Mouse (Mus musculus) mouse embryonic stem cell (cell line): ENCODE results near the gene Crtc1.

Experiments
- in situ Hi-C, 2 experiments: fragments of 300-500 bp; cut with MboI; formaldehyde crosslinking; loops; 1 replicate in 1 of 2; 3 replicates in 1 of 2; pipeline ENCODE4 v1.14.3; 2019 to 2020; ENCODE audit warnings: low sequenced_read_pairs in 2 of 2, low pct_unique_long_range_greater_than_20kb in 1 of 2, mixed read lengths in 1 of 2; ENCODE audit not compliant: unreplicated experiment in 1 of 2

Gene Crtc1

DNA sequence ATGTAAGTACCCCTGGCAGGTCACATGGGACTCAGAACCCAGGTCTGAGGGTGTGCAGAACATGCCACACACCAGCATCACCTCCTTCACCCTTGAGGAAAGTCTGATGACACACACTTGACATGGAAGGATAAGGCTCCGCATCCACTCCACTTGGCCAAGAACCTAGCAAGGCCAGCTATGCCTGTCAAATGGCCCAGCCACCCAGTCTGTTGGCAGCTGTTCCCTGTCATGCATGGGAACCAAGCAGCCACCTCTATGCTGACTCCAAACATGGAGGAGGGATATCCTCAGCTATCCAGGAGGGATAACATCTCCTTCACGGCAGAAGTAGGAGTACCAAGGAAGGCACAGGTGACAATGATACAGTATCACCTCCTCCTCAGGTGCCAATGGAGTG, 956 bp downstream of the Crtc1 start:
- in situ Hi-C loops, result no loop called here

GRCm38 (mm10) chr8:70435156-70435555, 4.2 kb downstream of the Crtc1 start:
- in situ Hi-C loops, result no loop called here

DNA sequence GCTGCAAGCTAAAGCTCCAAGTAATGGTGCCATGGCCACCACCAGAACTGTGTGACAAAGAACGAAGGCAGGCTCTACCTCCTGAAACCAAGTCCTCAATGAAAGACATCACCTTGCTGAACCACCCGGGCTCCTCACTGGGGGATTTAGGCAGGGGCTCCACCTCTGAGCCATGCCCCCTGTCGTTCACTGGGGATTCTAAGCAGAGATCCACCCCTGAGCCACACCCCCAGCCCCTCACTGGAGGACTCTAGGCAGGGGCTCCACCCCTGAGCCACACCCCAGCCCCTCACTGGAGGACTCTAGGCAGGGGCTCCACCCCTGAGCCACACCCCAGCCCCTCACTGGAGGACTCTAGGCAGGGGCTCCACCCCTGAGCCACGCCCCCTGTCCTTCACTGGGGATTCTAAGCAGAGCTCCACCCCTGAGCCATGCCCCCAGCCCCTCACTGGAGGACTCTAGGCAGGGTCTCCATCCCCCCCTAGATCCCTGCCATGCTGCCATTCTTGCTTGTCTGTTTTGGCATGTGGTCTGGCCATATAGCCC, 6.3 kb downstream of the Crtc1 start:
- in situ Hi-C loops, result no loop called here

- in situ Hi-C loops, result no loop called here
These were observed 8.2 kb downstream of the Crtc1 start for GRCm38 (mm10) chr8:70431213-70431612.

GRCm38 (mm10) chr8:70426300-70426907, 13.0 kb downstream of the Crtc1 start:
- in situ Hi-C loops, result no loop called here

- in situ Hi-C loops, result no loop called here
These were observed 16.7 kb downstream of the Crtc1 start for GRCm38 (mm10) chr8:70422722-70423121.

- in situ Hi-C loops, result no loop called here
These were observed 17.9 kb downstream of the Crtc1 start for GRCm38 (mm10) chr8:70421349-70422104.

GRCm38 (mm10) chr8:70419879-70420643, 19.3 kb downstream of the Crtc1 start:
- in situ Hi-C loops, result loop anchor here in 1 of 2 experiments (10.0 kb wide), 1 partner anchor 85 kb away; the partner anchor contains the start of gene Rex1bd

GRCm38 (mm10) chr8:70418954-70419353, 20.4 kb downstream of the Crtc1 start:
- in situ Hi-C loops, result loop anchor here in 1 of 2 experiments (10.0 kb wide), 1 partner anchor 86 kb away; the partner anchor contains the start of gene Rex1bd

DNA sequence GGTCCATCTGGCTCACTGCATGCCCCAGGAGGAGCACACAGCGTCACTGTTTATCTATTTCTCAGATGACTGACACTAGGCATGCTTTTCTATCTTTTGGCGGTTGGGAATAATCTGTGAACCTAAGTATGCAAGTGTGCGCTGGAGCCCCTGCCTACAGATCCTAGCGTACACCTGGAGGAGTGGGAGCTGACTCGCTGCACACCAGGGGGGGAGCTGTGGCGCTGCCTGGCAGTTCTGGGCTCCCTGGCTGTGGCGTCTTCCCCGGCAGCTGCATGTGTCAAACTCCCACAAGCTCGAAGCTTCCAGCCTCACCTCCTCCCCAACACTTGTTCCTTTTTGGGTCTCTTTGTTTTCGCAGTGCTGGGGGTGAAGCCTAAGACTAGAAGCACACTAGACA, 21.5 kb downstream of the Crtc1 start:
- in situ Hi-C loops, result loop anchor here in 1 of 2 experiments (10.0 kb wide), 1 partner anchor 87 kb away; the partner anchor contains the start of gene Rex1bd

GRCm38 (mm10) chr8:70416941-70417340, 22.4 kb downstream of the Crtc1 start:
- in situ Hi-C loops, result loop anchor here in 1 of 2 experiments (10.0 kb wide), 1 partner anchor 88 kb away; the partner anchor contains the start of gene Rex1bd

- in situ Hi-C loops, result loop anchor here in 1 of 2 experiments (10.0 kb wide), 1 partner anchor 89 kb away; the partner anchor contains the start of gene Rex1bd
These were observed 23.6 kb downstream of the Crtc1 start for GRCm38 (mm10) chr8:70415540-70416451.

DNA sequence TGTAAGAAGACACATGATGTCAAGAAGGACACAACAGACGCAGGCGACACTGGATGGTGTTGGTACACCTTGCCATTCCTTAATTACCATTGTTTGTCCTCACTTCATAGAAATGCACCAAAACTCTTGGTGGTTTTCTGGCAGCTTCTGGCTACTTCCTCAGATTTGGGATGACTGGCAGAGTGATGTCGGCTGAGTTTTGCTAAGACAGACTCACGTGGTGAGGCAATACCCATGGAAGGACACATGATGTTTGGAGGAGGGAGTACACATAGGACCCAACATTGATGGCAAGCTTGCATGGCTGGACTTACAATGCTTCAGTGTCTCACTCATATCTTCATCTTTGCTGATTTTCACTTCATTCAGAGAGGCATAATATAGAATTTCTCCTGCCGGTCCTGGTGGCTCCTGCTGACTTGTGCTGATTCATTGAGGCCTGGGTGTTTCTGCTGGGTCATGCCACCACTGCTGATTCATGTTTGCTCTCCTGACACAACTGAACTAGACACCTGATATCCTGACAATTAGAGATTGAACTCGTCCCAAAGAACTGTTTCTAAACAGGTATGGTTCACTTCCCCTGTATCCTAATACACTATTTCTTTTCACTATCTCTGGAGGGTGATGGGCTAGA, 25.0 kb downstream of the Crtc1 start:
- in situ Hi-C loops, result loop anchor here (5.0 to 10.0 kb wide), 2 partner anchors 88 to 90 kb away; partner anchors contain the start of gene Rex1bd (in 1 of the 2)

GRCm38 (mm10) chr8:70410281-70410680, 29.1 kb downstream of the Crtc1 start:
- in situ Hi-C loops, result loop anchor here (5.0 to 10.0 kb wide), 2 partner anchors 92 to 95 kb away; partner anchors contain the start of gene Rex1bd (in 1 of the 2)

- in situ Hi-C loops, result no loop called here
These were observed 29.9 kb downstream of the Crtc1 start for GRCm38 (mm10) chr8:70409455-70409871.

DNA sequence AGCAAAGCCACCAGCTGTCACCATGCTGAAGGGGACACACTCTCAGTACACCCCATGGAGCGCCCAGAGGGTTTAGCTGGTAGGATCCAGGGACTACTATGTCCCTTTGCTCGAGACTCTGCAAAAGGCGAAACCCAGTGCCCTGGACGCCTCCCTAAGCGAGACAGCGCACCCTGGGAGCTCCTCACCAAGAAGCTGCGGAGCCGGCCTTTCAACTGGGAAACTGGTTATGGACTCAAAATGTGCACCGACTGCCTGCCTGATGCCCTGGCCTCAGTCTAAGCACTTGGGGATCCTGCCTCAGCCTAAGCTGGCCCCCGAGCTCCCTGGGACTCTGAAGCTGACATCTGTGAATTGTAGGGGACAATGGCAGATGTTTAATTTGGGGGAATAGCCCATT, 30.4 kb downstream of the Crtc1 start:
- in situ Hi-C loops, result no loop called here

GRCm38 (mm10) chr8:70408301-70408700, 31.1 kb downstream of the Crtc1 start:
- in situ Hi-C loops, result no loop called here
